Mouse (Mus musculus): ENCODE results near the gene Tsc1.
A peak's percentile ranks its signal among the peaks of the same experiment; 100 is the strongest.

Tsc1 gene

DNA sequence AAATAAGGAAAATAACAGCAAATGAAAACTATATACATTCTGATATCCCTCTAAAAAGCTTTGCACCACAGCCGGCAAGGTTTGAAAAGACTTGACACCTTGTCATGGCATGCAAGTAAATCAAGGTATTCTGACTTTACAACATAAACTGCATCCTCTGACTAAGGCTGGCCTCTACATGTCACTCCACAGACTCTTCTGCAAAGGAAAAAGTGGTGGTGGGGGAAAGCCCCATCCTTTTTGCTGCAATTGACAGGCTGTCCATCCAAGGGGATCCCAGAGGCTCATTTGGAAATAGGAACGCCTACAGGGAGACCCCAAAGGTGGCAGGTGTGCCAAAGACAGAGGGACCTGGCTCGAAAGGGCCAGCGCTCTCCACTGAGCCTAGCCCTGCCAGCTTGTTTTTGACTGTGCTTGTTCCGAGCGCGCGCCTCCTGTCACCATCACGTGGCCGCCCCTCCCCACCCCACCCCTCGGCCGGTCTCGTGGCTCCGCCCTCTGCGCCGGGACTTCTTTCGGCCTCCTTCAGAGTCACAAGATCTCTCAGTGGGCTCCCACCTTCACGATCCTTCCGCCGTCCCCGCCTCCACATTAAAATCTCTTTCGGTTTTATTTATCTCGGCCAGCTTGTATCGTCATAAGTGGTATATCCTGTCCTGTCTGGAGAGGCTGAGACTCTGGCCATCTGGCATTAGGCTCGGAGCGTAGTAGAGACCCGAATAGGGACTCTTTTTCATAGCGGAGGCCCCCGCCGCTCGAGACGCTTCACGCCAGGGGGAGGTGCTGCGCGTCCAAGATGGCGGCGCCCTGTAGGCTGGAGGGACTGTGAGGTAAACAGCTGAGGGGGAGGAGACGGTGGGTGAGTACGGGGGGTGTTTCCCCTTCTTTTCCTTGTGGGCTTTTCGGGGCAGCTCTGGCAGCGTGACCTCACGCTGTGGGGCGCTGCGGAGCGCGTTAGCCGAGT is at the start of gene Tsc1:
Tsc1 (plus strand) TSS at position 768 of the 964 bp plus-strand sequence.
- DNase-seq (ENCODE audit: low read depth), result peak; percentile 98

GRCm38 (mm10) chr2:28591479-28591878 is 49.5 kb upstream of the Tsc1 start:
- DNase-seq (ENCODE audit: low read depth), result no peak

GRCm38 (mm10) chr2:28592809-28593208 is 48.2 kb upstream of the Tsc1 start:
- DNase-seq (ENCODE audit: low read depth), result peak; percentile 72

GRCm38 (mm10) chr2:28596021-28596420 is 45.0 kb upstream of the Tsc1 start:
- DNase-seq (ENCODE audit: low read depth), result no peak

DNA sequence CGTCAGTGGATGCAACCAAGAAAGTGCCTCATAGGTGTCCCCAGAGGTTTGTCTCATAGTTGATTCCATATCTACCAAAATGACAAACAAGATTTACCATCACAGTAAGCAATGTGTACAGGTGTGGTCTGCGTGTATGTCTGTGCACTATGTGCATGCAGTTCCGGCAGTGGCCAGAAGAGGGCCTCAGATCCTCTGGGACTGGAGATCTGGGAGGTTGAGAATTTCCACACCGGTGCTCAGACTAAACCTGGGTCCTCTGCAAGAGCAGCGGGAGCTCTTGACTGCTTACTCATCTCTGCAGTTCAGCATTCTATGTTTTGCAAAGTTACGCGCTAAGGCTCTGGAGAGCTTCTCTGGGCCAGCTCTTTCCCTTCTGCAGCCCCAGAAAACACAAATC is 44.0 kb upstream of the Tsc1 start:
- peak; percentile 26 for DNase-seq (ENCODE audit: low read depth)

DNA sequence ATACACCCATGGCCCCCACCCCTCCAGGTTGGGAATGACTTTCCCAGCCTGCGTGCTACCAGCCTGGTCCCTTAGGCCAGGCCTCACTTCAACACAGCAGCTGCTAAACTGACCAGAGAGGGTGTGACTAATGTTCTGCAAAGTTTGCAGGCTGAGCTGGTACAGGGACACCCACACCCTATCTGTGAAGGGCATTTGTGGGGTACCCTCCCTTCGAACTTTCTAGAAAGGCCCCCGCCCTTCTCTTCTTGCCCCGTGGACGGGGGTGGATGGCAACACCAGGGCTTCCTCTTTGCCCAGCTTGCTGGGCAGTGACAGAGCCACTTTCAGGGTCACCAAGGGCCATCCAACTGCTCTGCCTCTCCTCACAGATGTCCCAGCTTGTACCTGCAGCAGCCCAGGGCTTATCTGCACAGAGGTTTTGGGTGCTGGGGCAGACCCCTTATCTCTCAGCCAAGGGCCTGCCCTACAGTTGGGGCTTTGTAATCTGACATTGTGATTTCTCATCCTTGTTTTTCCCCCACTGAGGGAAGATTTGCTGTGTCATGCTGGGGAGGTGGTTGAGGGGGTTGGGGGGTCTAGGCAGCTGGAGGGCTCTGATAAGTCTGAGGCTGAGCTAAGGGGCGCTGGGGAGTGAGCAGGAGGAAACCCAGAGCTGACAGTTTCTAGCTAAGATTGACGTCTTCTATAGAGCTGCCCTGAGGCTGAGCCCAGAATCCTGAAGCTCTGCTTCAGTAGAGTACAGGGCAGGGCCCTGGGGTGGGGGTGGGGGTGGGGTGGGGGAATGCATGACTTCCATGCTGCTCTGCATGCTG is 43.1 kb upstream of the Tsc1 start:
- DNase-seq (ENCODE audit: low read depth), result no peak

- DNase-seq (ENCODE audit: low read depth), result no peak
These were observed 42.1 kb upstream of the Tsc1 start for GRCm38 (mm10) chr2:28598692-28599568.

DNA sequence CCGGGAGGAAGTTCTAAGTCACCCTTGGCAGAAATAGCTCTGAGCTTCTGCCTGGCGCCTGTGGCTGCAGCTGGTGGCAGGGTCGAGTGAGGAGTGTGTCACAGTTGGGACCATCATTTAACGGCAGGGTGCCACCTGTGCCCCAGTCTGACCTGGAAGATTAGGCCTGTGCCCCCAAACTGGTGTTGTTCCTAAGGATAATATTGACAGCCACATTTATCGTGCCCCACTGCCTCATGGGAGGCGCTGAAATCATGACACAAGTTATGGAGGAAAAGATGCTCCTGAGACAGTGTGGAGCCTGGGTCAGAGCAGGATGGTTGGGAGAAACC is 41.5 kb upstream of the Tsc1 start:
- no peak for DNase-seq (ENCODE audit: low read depth)

DNA sequence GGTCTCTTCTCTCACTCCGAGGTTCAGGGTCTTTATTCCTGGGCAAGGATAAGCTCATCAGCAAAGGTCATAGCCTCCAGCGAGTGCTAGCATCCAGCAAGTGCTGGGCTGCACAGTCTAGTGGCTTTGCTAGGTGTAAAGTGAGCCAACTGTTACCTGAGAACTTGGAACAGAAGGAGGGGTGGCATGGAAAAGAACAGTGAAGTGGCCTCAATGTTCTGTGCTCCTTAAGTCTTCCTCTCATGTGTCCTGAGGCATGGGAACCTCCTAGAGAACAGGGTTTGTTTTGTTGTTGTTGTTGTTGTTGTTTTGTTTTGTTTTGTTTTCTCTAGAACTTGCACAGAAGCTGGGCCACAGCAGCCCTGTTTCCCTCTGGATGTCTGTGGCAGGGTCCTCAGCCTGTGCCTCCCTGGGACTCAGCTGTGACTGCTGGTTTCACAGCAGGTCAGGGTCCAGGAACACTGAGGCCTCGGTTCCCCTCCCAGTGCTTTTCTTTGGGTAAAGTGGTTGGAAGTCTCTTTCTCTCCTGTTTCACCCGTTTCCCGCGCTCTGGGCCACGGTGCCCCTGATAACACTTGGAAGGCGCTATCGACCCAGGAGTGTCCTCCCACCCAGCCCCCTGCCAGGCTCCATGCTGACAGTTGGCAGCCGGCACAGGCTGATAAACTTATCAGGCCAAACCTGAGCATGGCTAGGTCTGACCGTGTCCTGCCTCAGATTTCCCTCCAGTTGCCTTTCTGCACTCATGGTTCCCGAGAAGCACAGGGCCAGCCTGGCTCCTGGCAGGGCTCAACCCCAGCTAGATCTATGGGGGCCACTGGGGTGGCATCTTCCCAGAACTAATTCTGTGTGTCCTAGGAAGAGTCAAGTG is 39.1 kb upstream of the Tsc1 start:
- no peak for DNase-seq (ENCODE audit: low read depth)

- no peak for DNase-seq (ENCODE audit: low read depth)
These were observed 37.5 kb upstream of the Tsc1 start for GRCm38 (mm10) chr2:28603542-28603941.

- DNase-seq (ENCODE audit: low read depth), result no peak
These were observed 35.1 kb upstream of the Tsc1 start for GRCm38 (mm10) chr2:28605789-28606541.

DNA sequence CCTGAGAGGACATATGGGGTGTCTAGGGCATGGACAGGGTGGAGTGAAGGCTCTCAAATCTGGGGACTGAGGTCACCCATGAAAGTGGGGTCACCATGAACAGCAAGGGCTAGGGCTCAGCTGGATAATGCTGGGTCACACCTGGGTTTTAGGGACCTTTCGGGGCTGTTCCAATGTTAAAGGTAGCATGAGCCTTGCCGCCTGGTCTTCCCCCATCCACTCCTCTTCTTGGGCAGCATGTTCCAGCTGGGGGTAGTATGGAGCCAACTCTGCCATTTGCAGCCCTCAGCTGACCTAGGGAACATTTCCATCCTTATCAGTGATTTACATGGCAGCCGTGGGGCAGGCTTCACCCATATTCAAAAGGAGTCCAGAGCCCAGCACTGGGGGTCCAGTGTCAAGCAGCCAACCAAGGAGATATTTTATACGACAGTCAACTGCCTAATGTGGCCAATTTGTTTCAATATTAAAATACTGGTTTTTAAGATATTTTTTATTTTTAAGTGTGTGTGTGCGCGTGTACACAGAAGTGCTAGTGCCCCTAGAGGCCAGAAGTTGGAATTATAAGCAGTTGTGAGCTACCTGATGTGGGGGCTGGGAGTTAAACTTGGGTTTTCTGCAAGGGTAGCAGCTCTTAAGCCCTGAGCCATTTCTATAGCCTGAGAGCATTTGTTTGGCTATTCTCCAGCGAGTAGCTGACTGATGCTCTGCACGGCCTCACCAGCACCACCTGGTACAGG is 34.3 kb upstream of the Tsc1 start:
- peak; percentile 23 for DNase-seq (ENCODE audit: low read depth)

DNA sequence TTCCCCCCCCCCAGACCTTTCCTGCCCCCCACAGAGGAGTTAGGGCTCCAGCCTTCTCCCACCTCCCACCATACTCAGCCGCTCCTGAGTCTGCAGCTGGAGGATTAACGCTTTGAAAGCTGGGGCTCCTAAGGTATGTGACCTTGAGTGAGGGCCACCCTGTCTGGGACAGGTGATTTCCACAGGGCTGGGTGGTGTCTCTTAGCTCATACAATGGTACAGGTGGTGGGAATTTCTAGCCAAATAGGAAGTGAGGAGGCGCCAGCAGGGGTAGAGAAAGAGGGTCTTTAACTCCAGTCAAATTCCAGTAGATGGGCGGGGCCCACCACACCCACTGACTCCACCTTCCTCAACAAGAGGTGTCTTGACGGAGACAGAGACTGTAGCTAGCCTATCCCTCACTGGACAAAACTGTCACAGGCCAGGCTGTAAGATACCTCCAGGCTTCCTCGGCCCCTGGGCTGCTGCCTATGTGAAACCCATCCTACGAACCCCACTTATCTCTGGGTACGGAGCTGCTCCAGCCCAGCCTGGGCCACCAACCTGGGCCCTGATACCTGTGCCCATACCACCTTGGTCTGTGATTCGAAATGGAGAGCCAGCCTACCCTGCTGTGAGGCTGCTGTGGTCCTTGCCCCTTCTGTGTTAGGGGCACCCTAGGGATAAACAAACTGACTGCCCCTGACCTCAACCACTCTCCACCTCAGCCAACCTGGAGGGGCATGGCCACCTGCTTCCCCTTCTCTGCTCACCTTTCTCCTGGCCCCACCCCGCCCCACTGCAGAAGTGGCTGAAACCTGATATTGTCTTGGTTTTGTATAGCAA is 33.5 kb upstream of the Tsc1 start:
- no peak for DNase-seq (ENCODE audit: low read depth)

GRCm38 (mm10) chr2:28609851-28610250 is 31.2 kb upstream of the Tsc1 start:
- no peak for DNase-seq (ENCODE audit: low read depth)

- DNase-seq (ENCODE audit: low read depth), result no peak
These were observed 30.2 kb upstream of the Tsc1 start for GRCm38 (mm10) chr2:28610716-28611406.

- no peak for DNase-seq (ENCODE audit: low read depth)
These were observed 29.6 kb upstream of the Tsc1 start for GRCm38 (mm10) chr2:28611407-28611787.

DNA sequence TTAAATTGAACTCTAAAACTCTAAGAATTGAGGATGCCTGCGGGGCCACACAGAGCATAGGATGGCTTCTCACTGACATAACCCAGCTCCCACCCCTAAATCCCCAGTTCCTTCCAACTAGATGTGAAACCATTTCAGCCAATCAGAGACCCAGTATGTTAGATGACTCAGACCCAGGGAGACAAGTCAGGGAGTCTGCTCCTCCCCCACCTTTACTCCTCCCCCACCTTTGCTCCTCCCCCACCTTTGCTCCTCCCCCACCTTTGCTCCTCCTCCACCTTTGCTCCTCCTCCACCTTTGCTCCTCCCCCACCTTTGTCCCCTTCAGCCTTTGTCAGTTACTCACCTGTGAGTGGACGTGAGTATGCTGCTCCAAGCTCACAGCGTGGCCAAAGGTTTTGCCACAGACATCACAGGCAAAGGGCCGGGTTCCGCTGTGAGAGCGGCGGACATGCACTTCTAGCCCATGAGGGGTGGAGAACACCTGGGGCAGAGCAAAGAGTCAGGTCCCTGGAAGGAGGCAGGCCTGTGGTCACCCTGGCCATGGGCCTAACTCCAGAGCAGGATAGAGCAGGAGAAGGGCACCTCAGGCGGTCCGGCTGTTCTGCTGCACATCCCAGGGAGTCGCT is 28.5 kb upstream of the Tsc1 start:
- DNase-seq (ENCODE audit: low read depth), result no peak

DNA sequence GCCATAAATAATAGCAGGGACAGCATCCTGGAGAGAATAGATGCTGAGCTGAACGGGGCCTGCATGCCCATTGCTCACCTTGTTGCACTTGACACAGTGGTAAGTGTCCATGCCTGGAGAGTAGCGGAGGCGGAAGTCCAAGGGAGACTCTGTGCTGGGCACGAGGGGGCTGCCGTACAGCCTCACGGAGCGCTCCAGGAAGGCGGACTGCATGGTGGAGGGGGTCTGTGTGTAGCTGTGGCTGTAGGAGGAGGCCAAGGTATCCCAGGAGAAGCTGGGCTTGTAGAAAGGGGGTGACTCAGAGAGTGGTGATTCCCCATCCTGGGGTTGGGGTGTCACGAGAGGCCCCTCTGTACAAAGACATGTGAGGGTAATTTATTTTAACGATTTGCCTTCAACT is 27.4 kb upstream of the Tsc1 start:
- DNase-seq (ENCODE audit: low read depth), result no peak
